Mouse (Mus musculus) heart, adult 18-20 months (tissue): Measurements from ENCODE around the gene Csmd2. TPM values are rescaled to one million over a fixed set of nuclear protein-coding genes. Genes with fewer than 3 reads are reported as not detected.

Source experiments
- DNase-seq, 2 experiments: peaks; one replicate each; pipeline ENCODE4 v3.0.0; 2021 to 2022; ENCODE audit warnings: mixed read lengths in 1 of 2
- total RNA-seq, 2 experiments: library from RNA; stranded (reverse); gene quantifications; 2 replicates each; pipeline ENCODE4 v1.2.3; 2021

Csmd2 gene
- total RNA-seq, 2 experiments from 2014 or later, result not detected

DNA sequence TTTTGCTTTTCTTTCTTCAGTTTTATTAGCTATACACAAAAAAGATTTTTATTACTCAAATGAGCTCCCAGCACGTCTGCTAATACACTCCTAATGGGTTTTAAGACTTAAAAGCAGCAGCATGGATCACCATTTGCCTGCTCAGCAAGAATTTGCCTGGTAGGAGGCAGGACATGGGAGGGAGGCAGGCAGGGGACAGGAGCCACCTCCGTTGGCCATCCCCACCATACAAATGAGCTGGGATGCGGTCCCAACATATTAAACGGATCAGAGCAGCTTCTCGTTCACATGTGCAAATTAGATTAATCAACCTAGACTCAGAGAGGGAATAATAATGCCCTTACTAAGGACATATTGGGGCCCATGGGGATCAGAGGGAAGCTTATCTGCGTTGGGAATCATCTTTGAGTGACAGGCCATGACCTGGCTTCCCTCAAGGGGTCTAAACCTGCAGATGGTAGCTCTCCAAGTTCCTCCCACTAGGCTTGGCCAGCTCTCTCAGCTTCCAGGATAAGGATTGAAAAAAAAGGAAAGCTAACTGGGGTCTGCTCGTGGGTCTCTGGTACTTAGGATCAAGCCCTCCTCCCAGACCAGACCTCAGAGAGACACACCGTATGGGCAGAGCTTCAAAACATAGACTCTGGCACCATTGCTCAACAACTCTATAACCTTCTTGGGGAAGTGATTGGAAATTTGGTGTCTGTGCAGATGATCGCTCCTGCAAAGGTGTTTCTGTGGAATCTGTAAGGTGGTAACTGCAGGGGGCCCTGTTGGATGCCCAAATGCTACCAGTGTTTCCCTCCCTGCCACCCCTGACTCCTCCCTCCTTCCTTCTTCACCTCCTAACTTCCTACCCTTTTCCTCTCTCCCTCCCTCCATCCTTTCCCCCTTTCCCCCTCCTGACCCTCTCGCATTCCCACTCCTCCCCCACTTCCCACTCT is 153.8 kb downstream of the Csmd2 start:
- no peak for DNase-seq

DNA sequence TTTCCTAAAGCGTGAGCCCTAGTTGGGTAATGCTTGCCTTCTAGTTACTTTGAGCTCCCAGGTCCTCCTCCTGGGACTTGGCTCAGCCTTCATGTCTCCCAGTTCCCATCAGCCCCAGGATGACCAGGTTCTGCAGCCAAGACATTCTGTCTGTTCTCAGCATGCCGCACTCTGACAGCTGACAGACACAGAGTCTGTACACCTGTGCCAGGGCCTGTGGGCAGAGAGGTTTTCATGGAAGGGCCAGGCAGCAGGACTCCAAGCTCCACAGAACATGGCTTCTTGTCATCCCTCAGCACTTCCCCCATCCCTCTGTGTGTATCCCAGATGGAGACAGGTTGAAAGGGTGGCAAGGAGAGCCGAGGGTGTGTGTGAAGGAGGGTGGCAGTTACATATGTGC is 154.6 kb downstream of the Csmd2 start:
- DNase-seq, result no peak

DNA sequence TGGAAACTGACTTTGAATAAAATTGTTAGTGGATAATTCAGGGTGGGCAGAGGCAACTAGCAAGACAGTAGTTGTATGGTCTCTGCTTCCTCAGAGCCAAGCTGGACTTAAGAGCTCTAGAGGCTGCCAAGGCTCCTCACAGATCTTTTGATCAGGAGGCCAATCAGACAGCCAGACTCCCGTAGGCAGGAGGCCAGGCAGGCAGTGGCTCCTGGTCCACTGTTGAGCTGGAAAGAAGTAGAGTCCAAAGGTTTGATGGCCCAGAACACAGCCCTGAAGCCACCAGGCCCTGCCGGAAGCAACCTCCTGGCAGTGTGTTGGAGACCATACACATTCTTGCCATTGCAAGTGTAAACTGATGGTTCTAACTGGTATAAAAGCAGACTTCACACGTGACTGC is 155.5 kb downstream of the Csmd2 start:
- no peak for DNase-seq

- no peak for DNase-seq
Observed at GRCm38 (mm10) chr4:128149524-128149923, 161.9 kb downstream of the Csmd2 start.

- no peak for DNase-seq
Observed at GRCm38 (mm10) chr4:128152066-128152465, 164.4 kb downstream of the Csmd2 start.

- DNase-seq, result no peak
Observed at GRCm38 (mm10) chr4:128153144-128153543, 165.5 kb downstream of the Csmd2 start.

DNA sequence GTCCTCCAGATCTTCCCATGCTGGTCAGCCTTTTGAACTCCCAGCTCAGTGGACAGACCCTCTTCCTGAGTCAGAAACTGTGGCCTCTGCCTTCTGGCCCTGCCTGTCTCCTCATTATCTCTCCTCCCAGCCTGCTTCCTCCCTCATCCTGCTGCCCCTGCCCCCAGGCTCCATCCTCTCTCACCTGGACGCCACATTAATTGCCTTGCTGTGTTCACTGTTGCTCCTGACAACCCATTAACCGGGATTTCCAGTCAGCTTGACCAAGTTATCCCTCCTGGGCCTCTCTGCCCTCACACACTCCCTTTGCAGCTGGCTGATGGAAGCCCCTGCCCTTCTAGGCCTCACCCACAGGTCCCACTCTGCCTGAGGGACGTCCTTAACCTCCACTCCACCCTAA is 167.6 kb downstream of the Csmd2 start:
- no peak for DNase-seq

DNA sequence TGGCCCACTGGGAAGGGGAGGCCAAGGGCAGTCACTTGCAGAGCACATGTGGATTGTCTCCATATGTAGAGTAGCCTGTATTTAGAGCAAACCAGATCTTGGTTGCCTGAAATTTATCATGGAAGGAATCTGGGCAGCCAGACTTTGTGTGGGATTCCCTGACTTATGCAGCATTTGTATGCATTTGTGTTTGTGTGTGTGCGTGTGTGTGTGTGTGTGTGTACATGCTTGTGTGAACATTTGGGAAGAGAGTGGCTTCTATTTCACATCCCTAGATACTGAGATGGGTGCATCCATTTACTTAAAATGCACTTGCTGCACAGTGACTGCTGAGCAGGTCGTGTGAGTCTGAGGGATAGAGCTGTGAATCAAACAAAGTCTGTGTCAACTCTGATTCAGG is 173.0 kb downstream of the Csmd2 start:
- no peak for DNase-seq

DNA sequence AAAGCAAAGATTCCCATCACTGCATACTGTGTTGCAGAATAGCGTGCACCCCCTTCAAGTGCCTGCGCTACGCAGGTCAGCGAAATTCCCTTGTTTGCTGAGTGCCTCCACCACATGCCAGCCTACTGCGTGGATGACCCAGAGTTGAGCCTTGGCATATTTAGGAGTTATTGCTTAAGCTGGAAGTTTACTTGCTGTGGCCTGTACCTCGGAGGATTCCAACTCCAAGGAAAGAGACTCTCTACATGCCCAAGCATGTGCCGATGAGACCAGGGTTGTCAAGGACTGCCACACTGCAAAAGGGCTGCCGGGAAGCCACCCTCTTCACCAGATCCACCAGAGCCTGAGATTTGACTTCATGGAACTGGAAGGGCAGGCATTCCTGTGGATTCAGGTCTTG is 182.5 kb downstream of the Csmd2 start:
- no peak for DNase-seq

- no peak for DNase-seq
Observed at GRCm38 (mm10) chr4:128171233-128171632, 183.6 kb downstream of the Csmd2 start.

DNA sequence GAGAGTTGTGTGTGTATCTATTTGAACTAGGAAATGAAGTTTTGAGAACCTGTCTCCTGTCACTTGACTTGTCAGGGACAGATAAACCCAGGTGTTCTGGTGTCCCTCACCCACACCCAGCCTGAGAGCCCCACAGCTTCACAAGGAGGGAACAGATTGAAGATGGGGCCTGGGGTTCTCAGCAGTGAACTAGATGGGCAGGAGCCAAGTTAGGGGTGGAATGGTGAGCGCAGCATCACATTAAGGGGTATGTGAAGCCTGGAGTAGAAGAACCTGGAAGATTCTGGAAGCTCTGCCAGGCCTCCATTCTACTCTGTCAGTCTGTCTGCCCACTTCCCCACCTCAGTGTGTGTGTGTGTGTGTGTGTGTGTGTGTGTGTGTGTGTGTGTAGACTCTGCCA is 184.0 kb downstream of the Csmd2 start:
- no peak for DNase-seq

- no peak for DNase-seq
Observed at GRCm38 (mm10) chr4:128178974-128179373, 191.3 kb downstream of the Csmd2 start.

GRCm38 (mm10) chr4:128179581-128179980 is 191.9 kb downstream of the Csmd2 start:
- DNase-seq, result peak in 1 of 2 experiments; percentile 3

DNA sequence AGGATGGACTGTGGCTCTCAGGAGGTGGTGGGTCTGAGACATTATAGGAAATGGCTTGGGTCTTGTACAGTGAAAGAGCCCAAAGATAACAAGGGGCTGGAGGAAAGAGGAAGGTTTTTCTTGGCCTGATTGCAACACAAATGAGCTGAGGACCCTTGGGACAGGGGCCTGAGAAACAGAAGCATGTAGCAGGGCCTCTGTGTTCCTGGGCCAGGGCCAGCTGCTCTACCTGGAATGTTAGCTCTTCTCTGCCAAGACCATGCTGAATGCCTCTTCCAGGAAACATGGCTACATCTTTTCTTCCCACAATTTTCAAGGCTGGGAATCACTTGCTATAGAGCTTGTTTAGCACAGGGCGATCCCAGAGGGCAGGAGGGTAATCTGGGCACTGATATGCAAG is 197.1 kb downstream of the Csmd2 start:
- no peak for DNase-seq

GRCm38 (mm10) chr4:128194454-128194853 is 206.8 kb downstream of the Csmd2 start:
- DNase-seq, result no peak

DNA sequence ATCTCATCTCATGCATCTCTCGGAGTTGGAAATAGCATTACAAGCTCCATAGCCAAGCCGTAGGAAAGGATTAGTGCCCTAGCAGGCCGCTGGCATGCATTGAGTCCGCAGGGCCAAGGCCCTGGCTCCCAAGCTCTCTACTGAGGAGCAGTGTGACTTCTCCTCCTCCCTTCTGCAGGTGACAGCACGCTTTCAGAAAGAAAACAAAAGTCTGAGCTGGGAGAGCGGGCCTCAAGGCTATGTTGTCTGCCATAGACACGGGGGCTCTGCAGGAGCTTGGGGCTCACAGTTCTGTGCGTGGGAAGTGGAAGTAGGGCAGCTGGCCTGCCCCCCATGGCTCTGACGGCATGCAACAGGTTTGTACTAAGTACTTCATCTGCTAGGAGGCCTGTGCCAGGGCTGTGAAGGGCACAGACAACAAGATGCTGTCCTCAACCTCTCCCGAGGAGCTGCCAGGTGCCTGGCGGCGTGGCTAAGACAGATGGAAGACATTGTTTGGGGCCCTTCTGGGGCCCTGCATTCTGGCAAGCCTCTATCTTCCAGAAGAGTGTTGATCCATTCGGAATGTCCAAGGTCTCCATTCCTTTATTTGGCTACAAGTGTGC is 230.4 kb downstream of the Csmd2 start:
- no peak for DNase-seq

- no peak for DNase-seq
Observed at GRCm38 (mm10) chr4:128224453-128224852, 236.8 kb downstream of the Csmd2 start.

- no peak for DNase-seq
Observed at GRCm38 (mm10) chr4:128227377-128228316, 240.0 kb downstream of the Csmd2 start.

DNA sequence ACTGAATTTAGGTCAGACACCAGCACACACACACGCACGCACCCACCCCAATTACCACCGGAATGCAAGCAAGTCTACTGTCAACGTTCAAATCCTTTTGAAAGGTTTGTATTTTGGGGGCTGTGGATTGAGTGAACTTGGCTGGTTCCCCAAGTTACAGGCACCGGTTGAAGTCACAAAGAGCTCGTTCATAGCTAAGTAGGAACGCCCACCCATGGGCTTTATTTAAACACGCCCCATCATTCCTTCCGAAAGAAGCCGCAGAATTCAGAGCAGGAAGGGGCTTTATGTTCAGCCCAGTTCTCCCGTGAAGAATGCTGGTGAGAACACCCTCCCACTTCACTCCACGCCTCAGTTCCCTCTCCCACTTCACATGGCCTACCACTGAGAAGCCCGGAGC is 245.8 kb downstream of the Csmd2 start:
- no peak for DNase-seq

GRCm38 (mm10) chr4:128239113-128239512 is 251.5 kb downstream of the Csmd2 start:
- DNase-seq, result no peak

GRCm38 (mm10) chr4:128241075-128241853 is 253.6 kb downstream of the Csmd2 start:
- DNase-seq, result no peak
